ENCODE assay signal across 10 mouse cellular contexts in genomic region chr13:24604096-24604495, GRCm38 (mm10). TPM values are rescaled to one million over a fixed set of nuclear protein-coding genes. Genes with fewer than 3 reads are reported as not detected.
DNase-seq lines count a peak whose midpoint lies in the region; ATAC-seq and TF ChIP-seq lines count a peak whose summit lies in the region.
"Had no signal": no experiment of that assay in that cellular context is flagged by ENCODE, and none has a peak within 500 bp of the region (broad histone marks: within the 10 kb centered on the region; RNA-seq: fewer than 3 reads in every experiment).

No protein-coding gene starts in this region.

- H3K9ac ChIP-seq in heart, embryonic 13.5 days = peak overlapping the region; percentile 74
- no peak overlapping the region for H3K9ac ChIP-seq in midbrain, embryonic 11.5 days (ENCODE audit: low read length)
- no peak overlapping the region for H3K9ac ChIP-seq in midbrain, postnatal 0 days (replicated peaks; ENCODE audit: low read length, poor library complexity, severe bottlenecking)
- no peak overlapping the region for H3K9ac ChIP-seq in forebrain, embryonic 14.5 days (ENCODE audit: low read length)
- no peak overlapping the region for H3K9ac ChIP-seq in midbrain, embryonic 16.5 days (ENCODE audit: low read depth, low read length)
- H3K9ac ChIP-seq: liver, embryonic 14.5 days had no signal

- DNase-seq in heart, postnatal 14 days = no peak
- DNase-seq in midbrain, embryonic 11.5 days (ENCODE audit: low spot score, missing footprints) = peak; percentile 72
- DNase-seq in midbrain, postnatal 0 days (ENCODE audit: low spot score) = no peak
- no peak for DNase-seq in forebrain, embryonic 14.5 days (ENCODE audit: low spot score)
- DNase-seq in left cerebral cortex, adult 18-20 months (ENCODE audit: low spot score in 2 of 2) = no peak
- DNase-seq in cerebellum, postnatal 14 days = no peak
- DNase-seq: cerebellum, adult 9-10 months had no signal

- no peaks in the 10 kb centered on the region for H3K27me3 ChIP-seq in heart, embryonic 13.5 days (replicated peaks)
- no peaks in the 10 kb centered on the region for H3K27me3 ChIP-seq in midbrain, embryonic 11.5 days (ENCODE audit: control insufficient read depth, insufficient read depth, low read length)
- no peaks in the 10 kb centered on the region for H3K27me3 ChIP-seq in midbrain, postnatal 0 days (ENCODE audit: insufficient read depth, low read length)
- no peaks in the 10 kb centered on the region for H3K27me3 ChIP-seq in forebrain, embryonic 14.5 days (replicated peaks; ENCODE audit: control insufficient read depth, insufficient read depth, low read length)
- no peaks in the 10 kb centered on the region for H3K27me3 ChIP-seq in midbrain, embryonic 16.5 days (ENCODE audit: control insufficient read depth, insufficient read depth, low read depth, low read length)

- no peak for TF ChIP-seq CTCF in midbrain, postnatal 0 days (IDR thresholded peaks at IDR 0.05)

- intact Hi-C loops in heart, postnatal 14 days (cut with DNase I) = no loop called here

- H3K4me1 ChIP-seq in heart, embryonic 13.5 days = peaks cover 52% of the 10 kb centered on the region
- peaks cover 16% of the 10 kb centered on the region for H3K4me1 ChIP-seq in midbrain, embryonic 11.5 days (ENCODE audit: control insufficient read depth, insufficient read depth, low read length)
- peaks cover 4% of the 10 kb centered on the region; the same call in 1 of the 2 replicates for H3K4me1 ChIP-seq in midbrain, postnatal 0 days (ENCODE audit: insufficient read depth, low read length)
- peaks cover 12% of the 10 kb centered on the region for H3K4me1 ChIP-seq in forebrain, embryonic 14.5 days (ENCODE audit: control insufficient read depth, insufficient read depth, low read length)
- H3K4me1 ChIP-seq in midbrain, embryonic 16.5 days (ENCODE audit: control insufficient read depth, insufficient read depth, low read length) = peaks cover 7% of the 10 kb centered on the region

- H3K4me3 ChIP-seq in heart, embryonic 13.5 days = no peak overlapping the region
- H3K4me3 ChIP-seq in midbrain, embryonic 11.5 days (ENCODE audit: low read depth, low read length) = no peak overlapping the region
- no peak overlapping the region for H3K4me3 ChIP-seq in midbrain, postnatal 0 days (ENCODE audit: low read depth, low read length)
- no peak overlapping the region for H3K4me3 ChIP-seq in forebrain, embryonic 14.5 days (ENCODE audit: low read depth, low read length)
- H3K4me3 ChIP-seq in midbrain, embryonic 16.5 days (ENCODE audit: low read depth, low read length) = no peak overlapping the region

- 33% methylated on average over 4 of the region's 4 CpGs for WGBS in heart, embryonic 13.5 days
- WGBS in midbrain, embryonic 11.5 days = 26% methylated on average over 4 of the region's 4 CpGs
- WGBS in midbrain, postnatal 0 days = 44% methylated on average over 2 of the region's 4 CpGs
- WGBS in forebrain, embryonic 14.5 days = 44% methylated on average over 3 of the region's 4 CpGs
- 26% methylated on average over 4 of the region's 4 CpGs for WGBS in midbrain, embryonic 16.5 days

- peak overlapping the region; percentile 61 for H3K4me2 ChIP-seq in heart, embryonic 13.5 days
- no peak overlapping the region for H3K4me2 ChIP-seq in midbrain, embryonic 11.5 days
- H3K4me2 ChIP-seq in midbrain, postnatal 0 days (ENCODE audit: low read depth, low read length, poor library complexity, severe bottlenecking) = no peak overlapping the region; the same call in 1 of the 2 replicates
- peak overlapping the region; percentile 23; the same call in 1 of the 2 replicates for H3K4me2 ChIP-seq in forebrain, embryonic 14.5 days (ENCODE audit: low read length)
- no peak overlapping the region for H3K4me2 ChIP-seq in midbrain, embryonic 16.5 days (ENCODE audit: low read length)

- no peaks in the 10 kb centered on the region for H3K9me3 ChIP-seq in heart, embryonic 13.5 days
- no peaks in the 10 kb centered on the region for H3K9me3 ChIP-seq in midbrain, embryonic 11.5 days (ENCODE audit: control insufficient read depth, low read length)
- no peaks in the 10 kb centered on the region for H3K9me3 ChIP-seq in midbrain, postnatal 0 days (ENCODE audit: low read length)
- H3K9me3 ChIP-seq in forebrain, embryonic 14.5 days (replicated peaks; ENCODE audit: control insufficient read depth, low read length) = no peaks in the 10 kb centered on the region
- H3K9me3 ChIP-seq in midbrain, embryonic 16.5 days (replicated peaks; ENCODE audit: control insufficient read depth, low read length, poor library complexity, severe bottlenecking) = no peaks in the 10 kb centered on the region

- peak overlapping the region; percentile 93 for H3K27ac ChIP-seq in heart, embryonic 13.5 days (replicated peaks)
- no peak overlapping the region for H3K27ac ChIP-seq in midbrain, embryonic 11.5 days (ENCODE audit: low read depth, low read length)
- H3K27ac ChIP-seq in midbrain, postnatal 0 days (ENCODE audit: low read depth, low read length) = no peak overlapping the region
- H3K27ac ChIP-seq in forebrain, embryonic 14.5 days (ENCODE audit: low read depth, low read length) = no peak overlapping the region
- H3K27ac ChIP-seq in midbrain, embryonic 16.5 days (ENCODE audit: low read length) = no peak overlapping the region
- H3K27ac ChIP-seq: liver, embryonic 14.5 days had no signal

- no peaks in the 10 kb centered on the region for H3K36me3 ChIP-seq in heart, embryonic 13.5 days
- no peaks in the 10 kb centered on the region for H3K36me3 ChIP-seq in midbrain, embryonic 11.5 days (ENCODE audit: control insufficient read depth, insufficient read depth, low read length)
- H3K36me3 ChIP-seq in midbrain, postnatal 0 days (ENCODE audit: insufficient read depth, low read length) = no peaks in the 10 kb centered on the region
- H3K36me3 ChIP-seq in forebrain, embryonic 14.5 days (ENCODE audit: control insufficient read depth, insufficient read depth, low read length) = no peaks in the 10 kb centered on the region
- no peaks in the 10 kb centered on the region for H3K36me3 ChIP-seq in midbrain, embryonic 16.5 days (ENCODE audit: control insufficient read depth, insufficient read depth, low read length)

- ATAC-seq in heart, embryonic 13.5 days (ENCODE audit: extremely low read depth, insufficient number of reproducible peaks, low FRiP score, low TSS enrichment) = no peak
- ATAC-seq in midbrain, embryonic 11.5 days (ENCODE audit: low FRiP score) = no peak
- no peak for ATAC-seq in midbrain, postnatal 0 days (ENCODE audit: low FRiP score)
- no peak for ATAC-seq in forebrain, embryonic 14.5 days
- ATAC-seq in midbrain, embryonic 16.5 days = peak; percentile 6; the same call in 1 of the 2 replicates

RNA-seq across cellular contexts. Expression of gene Ripor2, which starts 22.1 kb away (rescaled TPM):
- 10.1 and 10.8 TPM in 2 replicates for polyA plus RNA-seq in heart, embryonic 13.5 days (2015; fragmentation: Nextera tagmentation; extraction: Ambion mirVana)
- 1 to 10 TPM; 8.9 to 9.2 TPM for total RNA-seq in heart, postnatal 14 days (2021)
- 9.2 and 11.1 TPM in 2 replicates for polyA plus RNA-seq in midbrain, embryonic 11.5 days (2014; fragmentation: Nextera tagmentation; extraction: Ambion mirVana)
- 48.8 and 57.4 TPM in 2 replicates for total RNA-seq in midbrain, postnatal 0 days (2014; rRNA removed)
- polyA plus RNA-seq in midbrain, postnatal 0 days (2015; fragmentation: Nextera tagmentation; extraction: Ambion mirVana) = 17.7 and 19.6 TPM in 2 replicates
- 16.9 and 21.0 TPM in 2 replicates for polyA plus RNA-seq in forebrain, embryonic 14.5 days (2014; fragmentation: Nextera tagmentation; extraction: Ambion mirVana)
- 31.8 and 33.8 TPM in 2 replicates for polyA plus RNA-seq in midbrain, embryonic 16.5 days (2015; fragmentation: Nextera tagmentation; extraction: Ambion mirVana)
- 10 to 100 TPM; 60.1 to 61.7 TPM for total RNA-seq in left cerebral cortex, adult 18-20 months (2021)

Comparison
In these comparisons a context has a peak if more than half of its experiments do, and no peak if none do; other contexts are left out.
1. H3K4me2 ChIP-seq: peak in heart, embryonic 13.5 days (single experiment) and forebrain, embryonic 14.5 days (single experiment); none in midbrain, embryonic 11.5 days (single experiment), midbrain, postnatal 0 days (single experiment) and midbrain, embryonic 16.5 days (single experiment).